16 mouse cellular contexts compared by ENCODE assay signal in the genomic region with DNA sequence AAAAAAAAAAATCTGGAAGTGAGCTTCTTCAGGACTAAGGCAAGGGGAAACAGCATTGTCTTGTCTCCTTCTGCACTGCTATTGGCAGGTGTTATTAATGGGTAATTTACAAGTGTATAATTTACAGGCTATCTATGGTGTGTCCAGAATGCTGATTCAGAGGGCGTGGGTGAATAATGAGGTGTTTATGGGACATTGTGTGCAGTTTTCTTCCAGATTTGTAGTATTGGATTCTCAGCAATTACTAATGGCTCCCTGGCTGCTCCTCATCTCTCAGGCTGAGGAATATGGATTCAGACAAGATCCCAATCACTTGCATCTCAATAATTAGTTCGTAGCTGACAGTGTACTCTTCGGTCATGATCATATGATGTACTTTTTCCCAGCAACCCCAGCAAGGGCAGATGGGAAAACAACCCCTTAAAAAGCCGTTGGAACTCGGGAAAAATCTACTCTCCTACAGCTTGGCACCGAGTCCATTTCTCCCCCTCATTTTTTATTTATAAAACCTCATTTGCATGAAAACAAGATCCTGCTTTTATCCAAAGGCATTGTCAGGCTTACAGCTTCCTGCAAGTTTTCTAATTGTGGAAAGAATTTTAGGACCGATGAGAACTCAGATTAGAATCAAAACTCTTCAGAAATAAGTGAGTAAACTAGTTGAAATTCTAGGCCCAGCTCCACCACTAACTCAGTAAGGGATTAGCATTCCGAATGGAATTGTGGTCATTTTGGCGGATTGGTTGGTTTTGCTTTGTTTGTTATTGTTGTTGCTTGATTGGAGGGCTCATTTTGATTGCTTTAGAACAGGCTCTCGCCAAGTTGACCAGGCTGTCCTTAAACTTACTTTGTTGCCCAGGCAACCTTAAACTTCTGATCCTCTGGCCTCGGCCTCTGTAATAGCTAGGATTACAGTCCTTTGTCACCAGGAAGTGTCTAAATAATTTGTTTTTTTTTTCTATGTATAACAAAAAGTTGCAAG.
DNase-seq lines count a peak whose midpoint lies in the region; ATAC-seq and TF ChIP-seq lines count a peak whose summit lies in the region.
"Had no signal": no experiment of that assay in that cellular context is flagged by ENCODE, and none has a peak within 500 bp of the region (broad histone marks: within the 10 kb centered on the region; RNA-seq: fewer than 3 reads in every experiment).

No protein-coding gene starts in this region.

- H3K4me3 ChIP-seq in embryonic facial prominence, embryonic 14.5 days (ENCODE audit: low read depth, low read length) = no peak overlapping the region
- no peak overlapping the region for H3K4me3 ChIP-seq in intestine, postnatal 0 days (ENCODE audit: low read depth, low read length)
- H3K4me3 ChIP-seq: heart, adult 2 months; hindbrain, embryonic 10.5 days; kidney, embryonic 15.5 days; myocyte had no signal

- H3K9ac ChIP-seq in embryonic facial prominence, embryonic 14.5 days (ENCODE audit: low read depth, low read length) = no peak overlapping the region
- no peak overlapping the region for H3K9ac ChIP-seq in intestine, postnatal 0 days (ENCODE audit: low read depth, low read length)
- H3K9ac ChIP-seq: kidney, embryonic 15.5 days had no signal

- intact Hi-C loops in heart, postnatal 10 days (cut with DNase I) = no loop called here
- intact Hi-C loops in left cerebral cortex, postnatal 36 days (cut with DNase I) = loop anchor here (5.0 kb wide), 1 partner anchor 61 kb away; no protein-coding TSS in a partner anchor

- H3K27me3 ChIP-seq in embryonic facial prominence, embryonic 14.5 days (replicated peaks; ENCODE audit: control insufficient read depth, insufficient read depth, low read length) = no peaks in the 10 kb centered on the region
- no peaks in the 10 kb centered on the region for H3K27me3 ChIP-seq in intestine, postnatal 0 days (replicated peaks; ENCODE audit: control insufficient read depth, insufficient read depth, low read length)
- H3K27me3 ChIP-seq: kidney, embryonic 15.5 days had no signal

- H3K36me3 ChIP-seq in embryonic facial prominence, embryonic 14.5 days (ENCODE audit: control insufficient read depth, insufficient read depth, low read length) = no peaks in the 10 kb centered on the region
- H3K36me3 ChIP-seq in intestine, postnatal 0 days (ENCODE audit: control insufficient read depth, insufficient read depth) = no peaks in the 10 kb centered on the region
- H3K36me3 ChIP-seq: hindbrain, embryonic 10.5 days; kidney, embryonic 15.5 days had no signal

- no peak overlapping the region for H3K27ac ChIP-seq in embryonic facial prominence, embryonic 14.5 days (replicated peaks; ENCODE audit: low read depth, low read length)
- no peak overlapping the region for H3K27ac ChIP-seq in intestine, postnatal 0 days (ENCODE audit: low read depth, low read length)
- H3K27ac ChIP-seq: heart, adult 2 months; hindbrain, embryonic 10.5 days; kidney, embryonic 15.5 days had no signal

- DNase-seq in heart, adult 11 months = peak; percentile 46
- DNase-seq in heart, postnatal 10 days = no peak
- peak; percentile 36 for DNase-seq in embryonic facial prominence, embryonic 14.5 days (ENCODE audit: low spot score)
- DNase-seq in left cerebral cortex, postnatal 36 days (ENCODE audit: low spot score in 2 of 2) = peak; percentile 38 to 48
- DNase-seq in lung, postnatal 14 days = no peak
- DNase-seq in ovary, postnatal 10 days (ENCODE audit: low spot score) = no peak
- DNase-seq: adrenal gland, postnatal 10 days; cerebellum, adult 18-20 months; heart, adult 2 months; lung, postnatal 10 days; thymus, postnatal 14 days had no signal

- ATAC-seq in embryonic facial prominence, embryonic 14.5 days (ENCODE audit: low read depth) = no peak
- peak; percentile 67 for ATAC-seq in intestine, postnatal 0 days
- no peak for ATAC-seq in erythroid progenitor cell, adult 5-6 weeks (replicated peaks; ENCODE audit: low FRiP score, poor library complexity, severe bottlenecking)

- no peaks in the 10 kb centered on the region for H3K9me3 ChIP-seq in embryonic facial prominence, embryonic 14.5 days (ENCODE audit: control insufficient read depth, low read length)
- H3K9me3 ChIP-seq in intestine, postnatal 0 days (ENCODE audit: control insufficient read depth) = no peaks in the 10 kb centered on the region
- H3K9me3 ChIP-seq: hindbrain, embryonic 10.5 days; kidney, embryonic 15.5 days had no signal

- TF ChIP-seq CTCF in intestine, postnatal 0 days (IDR thresholded peaks at IDR 0.05; ENCODE audit: low read depth) = no peak

- H3K4me1 ChIP-seq in embryonic facial prominence, embryonic 14.5 days (ENCODE audit: control insufficient read depth, insufficient read depth, low read length) = no peaks in the 10 kb centered on the region
- H3K4me1 ChIP-seq in intestine, postnatal 0 days (replicated peaks; ENCODE audit: control insufficient read depth, insufficient read depth, low read length) = no peaks in the 10 kb centered on the region

- H3K4me2 ChIP-seq in embryonic facial prominence, embryonic 14.5 days (ENCODE audit: low read depth, low read length) = no peak overlapping the region
- no peak overlapping the region for H3K4me2 ChIP-seq in intestine, postnatal 0 days (replicated peaks; ENCODE audit: low read depth)
- H3K4me2 ChIP-seq: kidney, embryonic 15.5 days had no signal

- 65% methylated on average over 11 of the region's 11 CpGs for WGBS in embryonic facial prominence, embryonic 14.5 days
- WGBS in intestine, postnatal 0 days = 72% methylated on average over 11 of the region's 11 CpGs

Comparison
In these comparisons a context has a peak if more than half of its experiments do, and no peak if none do; other contexts are left out.
1. DNase-seq: peak in heart, adult 11 months (single experiment), embryonic facial prominence, embryonic 14.5 days (single experiment) and left cerebral cortex, postnatal 36 days (2 of 2); none in heart, postnatal 10 days (0 of 2), lung, postnatal 14 days (single experiment) and ovary, postnatal 10 days (single experiment).